Mouse (Mus musculus) CD8-positive naive resting alpha-beta T cell, adult 2 months (primary cell): ENCODE data around the gene Plekhg3.
A peak's percentile ranks its signal among the peaks of the same experiment; 100 is the strongest.

Source experiments
- DNase-seq, 2 experiments: peaks; one replicate each; pipeline ENCODE4 v3.0.0; 2022; ENCODE audit warnings: low read depth in 2 of 2, low spot score in 2 of 2

Plekhg3 gene

DNA sequence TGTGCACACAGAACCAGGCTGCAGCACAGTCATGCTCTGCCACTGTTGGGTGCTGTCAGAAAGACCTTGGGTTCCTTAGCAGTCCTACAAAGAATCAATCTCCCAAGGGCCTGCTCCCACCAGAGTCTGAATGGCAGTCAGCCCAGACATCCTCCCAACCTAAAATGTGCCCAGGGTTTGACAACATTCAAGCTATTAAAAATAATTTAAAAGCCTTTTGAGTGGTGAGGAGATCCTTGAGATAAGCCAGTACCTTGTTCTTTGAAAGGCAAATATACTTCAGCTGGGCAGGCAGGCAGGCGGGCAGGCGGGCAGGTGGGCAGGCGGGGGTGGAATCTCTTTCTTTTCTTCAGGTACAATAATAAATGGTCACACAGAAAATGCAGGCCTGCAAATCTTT is 5.8 kb upstream of the Plekhg3 start:
- DNase-seq: no peak

DNA sequence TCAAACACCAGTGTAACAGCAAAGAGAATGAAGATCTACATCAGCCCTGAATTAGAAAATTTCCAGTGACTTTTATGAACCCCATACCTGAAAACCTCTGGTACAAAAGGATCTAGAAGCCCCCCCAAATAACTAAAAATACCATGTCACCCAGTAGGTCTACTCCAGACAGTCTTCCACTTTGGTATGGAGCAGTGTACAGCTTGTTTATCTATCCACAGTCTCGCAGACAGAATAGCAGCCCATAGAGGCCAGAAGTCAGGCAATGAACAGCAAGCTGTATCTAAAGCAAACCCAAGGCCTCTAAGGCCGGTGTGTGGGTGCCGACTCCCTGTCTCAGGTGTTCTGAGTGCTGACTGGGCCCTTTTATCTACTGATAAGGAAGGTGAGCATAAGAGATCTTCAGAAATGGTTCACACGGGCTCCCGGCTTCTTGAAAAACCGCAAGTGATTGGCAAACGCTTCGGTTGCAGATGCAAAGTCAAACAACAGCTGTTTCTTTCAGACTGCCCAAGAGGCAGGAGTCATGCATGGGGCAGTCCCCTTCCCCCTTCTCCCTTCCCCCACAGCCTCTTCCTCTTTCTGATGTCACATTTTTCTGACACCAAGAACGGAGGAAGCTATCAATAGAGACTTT is 3.3 kb upstream of the Plekhg3 start:
- no peak for DNase-seq

DNA sequence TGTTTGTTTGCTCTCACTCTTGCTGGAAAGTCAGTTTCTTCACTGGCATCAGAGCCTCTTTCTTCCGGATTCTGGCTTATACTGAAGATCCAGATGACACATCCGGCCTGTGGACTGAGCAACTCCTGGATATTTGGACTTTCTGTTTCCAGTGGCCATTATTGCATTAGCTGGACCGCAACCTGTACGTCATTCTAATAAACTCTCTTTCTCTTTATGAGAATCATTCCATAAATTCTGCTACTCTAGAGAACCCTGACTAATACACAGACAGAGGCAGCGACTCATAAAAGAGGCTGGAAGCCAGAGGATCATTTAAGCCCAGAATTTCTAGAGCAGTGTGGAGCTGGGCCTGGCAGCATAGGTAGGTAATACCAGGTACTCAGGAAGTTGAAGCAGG is 1.9 kb upstream of the Plekhg3 start:
- no peak for DNase-seq

DNA sequence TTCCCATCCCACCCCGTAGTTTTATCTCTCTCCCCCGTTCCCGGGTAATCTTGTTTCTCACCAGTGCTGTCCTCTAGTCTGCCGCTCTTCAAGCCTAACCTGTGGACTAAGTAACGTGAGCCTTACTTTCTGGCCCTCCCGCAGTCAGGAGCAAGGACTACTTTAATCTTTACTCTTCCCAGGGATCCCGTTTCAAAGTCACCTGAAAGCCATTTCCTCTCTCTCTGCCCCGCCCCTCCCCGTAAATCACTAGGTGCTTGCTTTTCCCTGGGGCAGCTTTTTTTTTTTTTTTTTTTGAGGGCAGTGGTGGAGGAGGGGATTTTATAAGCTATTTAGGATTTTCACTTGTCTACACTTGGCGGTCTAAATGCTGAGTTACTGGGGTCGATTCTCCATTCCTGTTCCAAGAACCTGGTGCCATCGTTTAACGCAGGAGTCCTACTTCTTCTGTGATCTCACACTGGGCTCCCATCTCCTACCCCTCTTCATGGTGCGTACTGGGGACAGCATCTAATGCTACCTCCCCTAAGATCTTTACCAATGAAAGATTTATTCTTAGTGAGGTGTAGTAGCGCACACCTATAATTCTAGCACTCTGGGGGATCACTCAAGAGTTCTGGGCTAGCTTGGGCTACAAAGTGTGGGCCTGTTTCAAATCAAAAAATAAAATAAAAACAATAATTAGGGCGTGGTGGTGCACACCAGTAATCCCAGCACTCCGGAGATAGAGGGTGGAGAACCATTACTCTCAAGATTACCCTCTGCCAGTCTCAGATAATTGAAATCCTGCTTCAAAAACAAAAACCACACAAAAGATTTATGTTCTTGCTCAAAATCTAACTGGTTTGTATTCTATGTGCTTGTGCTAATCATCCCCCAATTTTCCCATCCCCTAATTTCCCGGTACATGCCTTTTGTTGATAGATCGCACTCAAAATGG is 1.6 kb downstream of the Plekhg3 start:
- DNase-seq: no peak

DNA sequence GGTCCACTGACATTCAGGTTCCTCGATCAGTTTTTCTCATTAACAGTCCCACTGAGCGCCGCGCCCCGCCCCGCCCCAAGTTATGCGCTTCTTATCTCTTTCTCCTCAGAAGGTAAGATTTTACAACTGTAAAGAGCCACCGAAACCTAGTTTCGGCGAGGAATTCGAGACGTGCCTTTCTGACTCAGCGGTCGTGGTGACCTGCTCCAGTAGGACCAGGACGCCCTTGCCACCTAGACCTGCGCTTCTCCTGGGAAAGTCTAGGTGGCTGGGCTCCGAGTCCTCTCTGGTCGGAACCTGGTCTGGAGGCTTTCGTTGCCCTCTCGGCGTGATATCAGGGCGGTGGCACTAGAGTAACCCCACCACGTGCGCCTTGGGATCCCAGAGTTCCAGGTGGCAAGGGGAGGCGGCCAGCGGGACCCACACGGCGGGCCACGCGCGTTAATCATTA is 2.3 kb downstream of the Plekhg3 start:
- no peak for DNase-seq

DNA sequence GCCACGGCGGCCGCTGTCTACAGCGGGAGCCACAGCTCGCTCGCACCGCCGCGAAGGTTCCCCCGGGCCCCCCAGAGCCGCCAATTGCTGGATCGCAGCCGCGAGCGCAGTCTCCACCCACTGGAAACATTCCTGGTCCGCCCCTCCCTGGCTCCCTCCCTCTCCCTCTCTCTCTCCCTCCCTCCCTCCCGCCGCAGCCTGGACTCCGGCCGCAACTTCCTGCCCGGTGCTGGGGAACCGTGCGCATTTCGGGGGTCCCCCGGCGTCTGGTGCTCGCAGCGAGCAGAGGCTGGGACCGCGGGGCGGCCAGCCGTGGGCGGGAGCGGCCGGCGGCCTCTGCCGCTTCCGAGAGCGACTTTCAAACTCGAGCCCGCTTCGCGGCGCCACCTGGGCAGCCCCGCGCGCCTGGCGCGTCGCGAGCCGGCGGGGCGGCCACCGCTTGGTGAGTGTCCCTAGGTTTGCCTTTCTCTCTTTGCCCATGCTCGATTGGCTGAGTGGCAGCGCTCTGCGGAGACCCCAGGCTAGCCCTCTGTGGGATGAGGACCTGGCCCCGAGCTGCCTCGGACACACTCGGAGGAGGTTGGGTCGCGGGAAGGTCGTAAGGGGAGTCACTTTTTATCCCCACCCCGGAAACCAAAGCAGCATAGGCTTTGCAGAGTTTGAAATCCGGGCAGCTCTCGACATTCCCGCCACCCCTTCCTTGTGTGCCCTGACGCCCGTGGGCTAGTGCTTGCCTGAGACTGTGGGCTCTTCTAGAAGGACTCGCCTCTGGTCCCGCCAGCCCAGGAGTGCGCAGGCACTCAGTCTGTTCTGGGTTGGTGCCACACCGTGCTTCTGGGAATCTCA is 2.9 kb downstream of the Plekhg3 start:
- DNase-seq: peak in 1 of 2 experiments; percentile 41

DNA sequence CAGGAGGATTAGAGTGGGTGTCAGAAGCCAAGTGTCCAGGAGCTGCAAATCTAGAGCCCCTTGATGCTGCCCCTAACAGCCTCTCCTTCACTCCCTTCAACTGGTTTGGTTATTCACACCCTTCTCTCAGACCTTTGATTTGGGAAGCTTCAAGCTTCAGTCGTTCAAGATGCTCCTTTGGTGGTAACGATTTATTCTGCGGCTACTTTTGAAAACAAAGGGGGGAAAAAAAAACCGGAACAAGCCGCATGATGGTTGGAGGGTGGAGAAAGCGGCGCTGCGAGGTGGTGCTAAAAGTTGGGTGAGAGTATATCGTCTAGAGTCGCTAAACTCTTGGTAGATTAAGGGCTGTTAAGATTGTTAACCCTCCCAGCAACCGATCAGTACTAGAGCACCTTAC is 3.5 kb downstream of the Plekhg3 start:
- DNase-seq: no peak

DNA sequence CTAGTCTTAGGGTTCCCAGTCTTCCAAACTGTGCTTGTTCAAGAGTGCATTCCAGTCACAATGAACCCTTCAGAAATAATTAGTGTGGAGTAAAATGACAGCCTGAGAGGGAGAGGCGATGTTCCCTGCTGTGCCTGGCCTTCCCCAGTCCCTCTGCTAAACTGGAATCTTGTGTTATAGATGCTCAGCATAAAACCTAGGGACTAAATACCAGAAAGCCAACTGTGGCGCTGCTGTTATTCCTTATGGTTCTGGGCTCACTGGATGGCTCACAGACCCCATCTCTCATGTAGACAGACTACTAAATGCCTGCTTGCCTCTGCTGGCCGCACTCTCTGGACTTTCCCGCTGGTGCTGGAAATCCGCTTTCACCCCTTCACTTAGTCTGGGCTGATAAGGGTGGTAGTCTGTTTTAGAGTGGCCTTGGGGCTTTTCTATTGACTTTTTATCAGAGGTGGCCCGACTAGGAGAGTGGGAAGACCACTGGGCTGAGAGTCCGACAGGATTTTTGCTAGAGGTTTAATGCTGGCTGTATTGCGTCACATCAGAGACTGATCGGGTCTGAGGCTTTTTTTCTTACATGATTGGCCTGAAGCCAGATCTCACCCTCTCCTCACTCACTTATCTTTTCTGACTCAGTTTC is 4.1 kb downstream of the Plekhg3 start:
- DNase-seq: no peak

DNA sequence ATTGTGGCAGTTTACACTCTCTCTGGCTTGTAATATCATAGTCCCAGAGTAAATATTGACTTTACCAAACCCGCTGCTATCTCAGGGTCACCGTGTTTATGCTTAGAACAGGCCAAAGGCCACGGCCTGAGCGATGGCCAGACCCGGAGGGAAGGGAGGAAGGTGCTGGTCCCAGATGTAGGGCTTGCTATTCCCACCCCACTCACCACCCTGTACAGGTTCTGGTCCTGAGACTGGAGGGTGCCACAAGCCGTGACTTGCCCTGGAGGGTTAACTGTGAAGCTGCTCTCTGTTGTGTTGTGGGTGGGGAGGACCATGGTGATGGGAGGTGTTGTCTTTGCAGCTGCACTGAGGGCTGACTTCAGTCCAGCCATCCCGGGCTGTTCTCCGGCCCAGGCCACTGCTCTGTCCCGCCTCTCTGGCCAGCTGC is 4.8 kb downstream of the Plekhg3 start:
- DNase-seq: no peak

DNA sequence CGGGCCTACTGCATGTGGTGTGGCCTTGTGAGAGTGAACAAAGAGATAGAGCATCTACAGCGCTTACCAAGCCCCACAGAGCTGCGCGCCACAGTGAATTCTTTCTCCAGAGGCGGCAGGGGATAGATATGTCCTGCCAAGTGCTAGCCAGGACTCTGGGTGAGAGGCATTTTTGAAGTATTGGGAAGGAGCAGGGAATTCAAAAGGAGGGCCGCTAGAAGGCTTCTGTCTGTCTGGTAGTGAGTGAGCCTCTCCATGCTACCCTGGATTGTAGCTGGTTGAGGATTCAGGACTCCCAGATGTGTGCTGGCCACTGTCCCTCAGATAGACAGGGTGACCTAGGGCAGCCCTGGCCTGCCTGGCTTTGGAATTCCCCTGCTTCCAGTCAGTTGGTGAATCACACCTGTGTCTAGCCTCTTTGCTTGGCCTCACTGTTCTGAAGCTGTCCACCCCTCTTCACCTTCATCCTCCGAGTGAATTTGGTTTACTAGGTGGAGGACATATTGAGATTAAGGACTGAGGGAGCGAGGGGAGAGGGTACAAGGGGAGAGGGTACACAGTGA is 6.0 kb downstream of the Plekhg3 start:
- no peak for DNase-seq

DNA sequence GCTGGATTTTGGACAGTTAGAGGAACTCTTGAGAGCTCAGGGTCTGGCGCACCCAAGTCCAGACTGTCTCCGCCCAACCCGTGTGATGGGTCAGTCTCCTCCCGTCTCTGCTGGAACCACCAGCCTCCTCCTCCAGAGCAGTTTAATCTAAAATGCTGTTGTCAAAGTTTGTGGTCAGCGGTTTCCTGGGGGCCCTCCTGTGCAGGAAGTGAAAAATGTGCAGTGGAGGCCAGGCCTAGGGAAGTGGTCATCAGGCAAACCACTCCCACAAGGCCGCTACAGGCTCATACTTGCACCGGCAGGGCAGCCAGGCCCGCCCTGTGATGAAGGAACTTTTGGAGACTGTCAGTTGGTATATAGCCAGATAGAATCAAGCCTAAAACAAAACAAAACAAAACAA is 6.7 kb downstream of the Plekhg3 start:
- peak; percentile 58 to 70 for DNase-seq

DNA sequence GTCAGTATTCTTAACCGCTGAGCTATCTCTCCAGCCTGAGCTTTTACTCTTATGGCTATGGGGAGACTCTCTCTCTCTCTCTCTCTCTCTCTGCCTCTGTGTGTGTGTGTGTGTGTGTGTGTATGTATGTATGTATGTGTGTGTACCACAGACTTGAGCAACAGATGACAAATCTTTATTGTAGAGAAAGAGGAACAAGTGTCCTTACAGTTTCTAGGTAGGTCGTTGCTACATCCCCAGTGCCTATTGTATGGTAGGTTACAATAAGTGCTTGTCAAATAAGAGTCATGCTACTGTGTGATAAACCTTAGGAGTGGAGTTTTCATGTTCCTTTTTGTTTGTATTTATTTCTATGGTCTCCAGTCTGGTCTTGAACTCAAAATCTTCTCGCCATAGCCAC is 9.5 kb downstream of the Plekhg3 start:
- DNase-seq: no peak

DNA sequence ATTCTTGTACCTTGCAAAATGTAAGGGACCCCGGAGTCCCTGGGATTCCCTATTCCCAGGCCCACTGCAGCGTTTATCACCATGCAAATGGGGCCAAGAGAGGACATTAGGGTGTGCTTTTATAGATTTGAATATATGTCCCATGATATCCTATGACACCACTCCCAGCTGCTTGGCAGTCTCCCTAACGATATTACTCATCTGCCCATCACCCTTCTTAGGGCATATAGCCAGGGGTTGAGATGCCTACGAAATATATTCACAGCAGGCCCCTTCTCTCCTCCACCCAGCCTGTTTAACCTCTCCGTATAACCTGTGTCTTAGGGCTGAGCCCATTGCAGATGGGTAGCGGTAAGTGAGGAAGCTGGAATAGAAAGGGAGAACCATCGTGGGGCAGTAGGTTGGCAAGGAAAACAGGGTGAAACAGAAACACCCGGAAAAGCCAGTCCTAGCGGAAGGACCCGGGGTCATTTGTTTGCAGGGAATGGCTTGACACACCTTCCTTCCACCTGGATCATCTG is 10.1 kb downstream of the Plekhg3 start:
- DNase-seq: no peak

DNA sequence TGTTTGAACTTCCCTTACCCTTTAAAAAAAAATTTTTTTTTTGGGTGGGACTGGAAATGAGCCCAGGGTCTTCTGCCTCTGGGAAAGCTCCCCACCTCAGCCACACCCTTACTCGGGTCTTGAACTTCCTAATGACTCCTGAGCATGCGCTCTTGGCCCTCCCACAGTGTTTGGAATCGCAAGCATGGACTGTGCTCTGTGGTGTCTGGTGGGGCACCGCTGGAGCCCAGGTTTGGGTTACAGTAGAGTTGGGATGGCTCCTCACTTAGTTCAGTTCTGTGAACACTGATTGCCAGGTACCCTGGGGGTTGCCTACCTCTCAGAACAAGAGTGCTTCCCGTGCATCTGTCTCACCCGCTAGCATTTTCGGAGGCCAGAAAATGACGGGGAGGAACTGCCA is 10.8 kb downstream of the Plekhg3 start:
- DNase-seq: no peak

DNA sequence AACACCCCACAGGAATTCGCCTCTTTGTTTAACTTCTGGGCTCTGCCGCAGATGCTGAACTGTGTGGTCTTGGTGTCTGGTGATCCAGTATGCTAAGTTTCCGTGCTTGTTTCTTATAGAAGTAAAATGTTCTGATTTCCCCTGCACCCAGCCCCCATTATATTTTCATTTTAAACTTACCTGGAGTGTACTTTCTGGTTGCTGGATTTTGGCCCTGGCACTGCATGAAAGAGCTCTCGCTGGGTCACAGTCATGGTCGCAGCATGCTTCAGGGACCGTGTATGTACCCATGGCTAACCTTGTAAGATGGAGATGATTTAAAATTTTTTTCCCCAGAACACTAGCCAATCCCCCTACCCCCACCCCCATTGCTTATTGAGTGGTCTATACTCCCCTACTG is 11.2 kb downstream of the Plekhg3 start:
- DNase-seq: no peak

DNA sequence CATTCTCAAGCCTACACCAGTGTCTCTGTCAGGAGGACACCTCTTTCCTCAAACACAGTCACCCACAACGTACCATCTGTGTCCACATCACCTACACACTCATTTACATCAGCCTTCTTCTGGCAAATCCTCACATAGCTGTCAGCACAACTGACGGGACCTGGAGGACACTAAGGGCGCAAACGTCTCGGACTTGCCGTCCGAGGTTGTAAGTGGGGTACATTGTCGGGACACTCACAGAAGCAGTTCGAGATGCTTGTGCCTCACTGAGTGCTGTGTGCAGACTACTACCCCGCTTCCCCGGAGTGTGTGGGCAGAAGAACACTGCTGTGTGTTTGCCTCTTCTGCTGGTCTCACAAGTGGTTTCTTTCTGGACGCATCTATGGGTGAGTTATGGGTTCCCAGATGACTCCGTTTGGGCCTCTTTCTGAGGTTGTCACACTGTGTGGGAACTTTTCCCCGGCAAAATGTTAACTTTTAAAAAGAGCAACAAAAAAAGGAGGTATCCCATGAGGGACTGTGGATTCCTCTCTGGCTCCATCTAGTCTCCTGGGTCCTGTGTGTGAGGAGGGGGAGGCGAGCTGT is 15.2 kb downstream of the Plekhg3 start:
- no peak for DNase-seq

DNA sequence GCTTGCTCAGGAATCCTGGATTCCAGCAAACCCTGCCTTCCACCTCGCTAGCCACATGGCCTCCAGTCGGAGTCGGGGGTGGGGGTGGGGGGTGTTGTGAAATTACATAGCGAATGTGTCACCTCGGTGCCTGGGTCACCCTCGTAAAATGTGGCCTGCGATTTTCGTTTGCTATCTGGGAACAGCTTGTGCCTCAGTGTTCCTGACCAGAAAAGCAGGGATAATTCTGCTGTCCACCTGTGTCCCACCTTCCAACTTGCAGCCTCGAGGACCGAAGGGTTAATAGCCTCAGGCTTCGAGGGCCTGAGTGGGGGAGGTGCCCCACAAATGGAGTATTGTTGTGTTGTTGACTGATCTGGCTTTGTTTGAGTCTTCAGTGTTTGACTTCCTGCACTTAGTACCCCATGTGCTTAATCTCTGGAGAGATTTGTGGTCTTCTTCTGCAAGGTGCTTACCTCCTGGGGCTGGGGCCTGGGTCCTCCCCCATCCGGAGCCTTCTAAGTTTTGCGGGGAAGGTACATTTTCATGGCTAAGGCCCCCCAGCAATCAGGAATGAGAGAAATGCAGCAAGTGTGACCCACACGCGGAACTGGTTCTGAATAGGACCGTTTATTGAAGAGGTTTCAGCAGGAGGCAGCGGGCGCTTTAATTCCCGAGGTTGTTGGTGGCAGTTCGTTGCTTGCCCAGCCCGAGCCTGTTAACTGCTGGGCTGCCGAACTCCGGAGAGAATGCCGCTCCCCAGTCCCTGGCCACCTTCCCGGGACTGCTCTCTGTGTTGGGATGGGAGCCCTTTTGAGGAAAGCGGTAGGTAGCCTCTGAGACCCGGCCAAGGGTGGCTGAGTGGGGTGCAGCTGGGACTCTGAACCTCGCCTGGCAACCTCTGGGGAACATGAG is 15.9 kb downstream of the Plekhg3 start:
- no peak for DNase-seq

DNA sequence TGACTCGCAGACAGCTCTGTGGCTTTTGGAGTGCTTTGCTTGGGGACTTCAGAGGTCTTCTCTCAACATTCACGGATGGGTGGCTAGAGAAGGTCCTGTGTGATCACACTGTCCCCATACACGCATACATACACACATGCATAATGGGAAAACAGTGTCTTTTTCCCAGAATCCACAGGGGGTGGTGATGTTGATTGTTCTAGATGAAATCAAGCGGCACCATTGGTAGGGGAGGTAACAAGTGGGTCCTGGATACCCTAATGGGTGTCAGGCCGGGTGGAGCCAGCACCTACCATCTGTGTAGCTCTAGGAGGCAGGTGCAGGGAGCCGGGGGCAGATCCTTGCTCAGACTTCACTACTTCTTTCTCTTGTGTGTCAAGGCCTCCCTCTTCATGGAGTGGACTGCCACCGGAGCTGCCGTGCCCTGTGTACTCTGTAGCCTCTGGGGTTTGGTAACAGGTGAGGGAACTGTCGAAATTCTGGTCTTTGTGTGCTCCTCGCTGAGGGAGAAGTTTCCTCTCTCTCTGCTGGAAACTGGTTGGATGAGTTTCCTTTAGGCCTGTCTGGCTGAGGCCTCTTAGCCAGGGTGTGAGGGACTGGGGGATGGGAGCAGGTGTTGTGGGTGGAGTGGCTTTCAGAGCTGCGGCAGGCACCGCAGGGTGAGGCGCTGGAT is 16.9 kb downstream of the Plekhg3 start:
- no peak for DNase-seq

DNA sequence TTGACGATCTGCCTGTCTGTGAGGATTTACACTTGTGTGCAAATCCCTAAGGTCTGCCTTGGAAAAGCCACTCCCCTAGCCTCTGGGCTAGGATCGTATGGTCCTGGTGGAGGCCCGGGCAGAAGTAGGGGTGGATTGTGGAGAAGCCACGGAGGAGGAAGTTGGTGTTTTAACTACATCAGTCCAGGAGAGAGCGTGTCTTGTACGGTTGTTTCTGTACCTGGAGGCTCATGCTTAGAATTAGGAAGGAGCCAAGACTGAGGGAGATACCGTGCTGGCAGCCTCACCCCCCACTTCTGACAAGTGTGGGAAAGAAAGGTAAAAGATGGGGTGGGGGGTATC is 17.4 kb downstream of the Plekhg3 start:
- DNase-seq: no peak
